Mouse (Mus musculus) MEL (cell line): ENCODE measurements around the gene Olfr706. TPM values are rescaled to one million over a fixed set of nuclear protein-coding genes. Genes with fewer than 3 reads are reported as not detected.
"Not testable (repeated sequence)": the region's sequence is repeated elsewhere in the genome, so short reads cannot be mapped to it uniquely, and the experiment has no call there.

Experiments used
- DNase-seq: peaks from one replicate; pipeline ENCODE4 v3.0.0; 2011; ENCODE audit warnings: low read depth, low spot score
- H3K27ac ChIP-seq: 2 replicates; pipeline ENCODE4 v1.5.1; 2012; ENCODE audit warnings: low read depth, mild to moderate bottlenecking, control low read depth, low read length, moderate library complexity; ENCODE audit not compliant: control insufficient read depth
- H3K27me3 ChIP-seq, 2 experiments: fragments of 150-350 bp in 1 of 2; sonication (generic) in 1 of 2; 2 replicates each; pipeline ENCODE4 v1.6.1; 2012; ENCODE audit warnings: low read length in 2 of 2, mild to moderate bottlenecking in 2 of 2, improper control_type of control experiment in 1 of 2, moderate library complexity in 1 of 2; ENCODE audit not compliant: insufficient read depth in 2 of 2, control insufficient read depth in 1 of 2
- H3K36me3 ChIP-seq, 2 experiments: 2 replicates each; pipeline ENCODE4 v1.6.1; 2012 to 2014; ENCODE audit warnings: low read length in 2 of 2, improper control_type of control experiment in 1 of 2, inconsistent platforms in 1 of 2, mild to moderate bottlenecking in 1 of 2; ENCODE audit not compliant: insufficient read depth in 2 of 2, control insufficient read depth in 1 of 2
- H3K4me1 ChIP-seq, 2 experiments: fragments of 150-350 bp in 1 of 2; sonication (generic) in 1 of 2; 2 replicates each; pipeline ENCODE4 v1.6.1; 2012; ENCODE audit warnings: low read length in 2 of 2, improper control_type of control experiment in 1 of 2, mild to moderate bottlenecking in 1 of 2; ENCODE audit not compliant: insufficient read depth in 2 of 2, control insufficient read depth in 1 of 2
- H3K4me3 ChIP-seq, 2 experiments: fragments of 150-350 bp in 1 of 2; sonication (generic) in 1 of 2; 2 replicates each; pipeline ENCODE4 v1.5.1; 2012; ENCODE audit warnings: low read depth in 2 of 2, low read length in 2 of 2, mild to moderate bottlenecking in 2 of 2, moderate library complexity in 2 of 2, control low read depth in 1 of 2, improper control_type of control experiment in 1 of 2; ENCODE audit not compliant: control insufficient read depth in 1 of 2, insufficient read depth in 1 of 2
- H3K79me2 ChIP-seq: 2 replicates; pipeline ENCODE4 v1.6.1; 2012; ENCODE audit warnings: mild to moderate bottlenecking, low read length, moderate library complexity; ENCODE audit not compliant: control insufficient read depth, poor library complexity, insufficient read depth
- H3K9ac ChIP-seq: 2 replicates; pipeline ENCODE4 v1.6.1; 2012; ENCODE audit warnings: low read depth, mild to moderate bottlenecking, control low read depth, low read length, moderate library complexity; ENCODE audit not compliant: control insufficient read depth, poor library complexity, severe bottlenecking
- H3K9me3 ChIP-seq: fragments of 150-350 bp; sonication (generic); replicated peaks from 2 replicates; pipeline ENCODE4 v1.6.1; 2012; ENCODE audit warnings: mild to moderate bottlenecking, low read length, improper control_type of control experiment, moderate library complexity; ENCODE audit not compliant: insufficient read depth
- CHD2 ChIP-seq: IDR thresholded peaks from 2 replicates; pipeline ENCODE4 v1.6.1; 2011; ENCODE audit warnings: low read length, improper control_type of control experiment
- GATA1 ChIP-seq: IDR thresholded peaks from 2 replicates; pipeline ENCODE4 v1.6.1; 2011; ENCODE audit warnings: low read depth, low read length, improper control_type of control experiment
- HCFC1 ChIP-seq: IDR thresholded peaks from 2 replicates; pipeline ENCODE4 v1.6.1; 2012; ENCODE audit warnings: low read depth, mild to moderate bottlenecking, inconsistent platforms, low read length, improper control_type of control experiment, moderate library complexity
- JUND ChIP-seq: IDR thresholded peaks from 2 replicates; pipeline ENCODE4 v1.6.1; 2011; ENCODE audit warnings: low read depth, mild to moderate bottlenecking, improper control_type of control experiment, low read length
- KAT2A ChIP-seq: conservative IDR thresholded peaks from 2 replicates; pipeline ENCODE4 v1.6.1; 2012; ENCODE audit warnings: low read depth, low read length, improper control_type of control experiment, inconsistent platforms
- MXI1 ChIP-seq: IDR thresholded peaks from 2 replicates; pipeline ENCODE4 v1.6.1; 2011; ENCODE audit warnings: mild to moderate bottlenecking, low read depth, low read length, improper control_type of control experiment
- POLR2AphosphoS2 ChIP-seq: IDR thresholded peaks from 2 replicates; pipeline ENCODE4 v1.6.1; 2011; ENCODE audit warnings: low read length, improper control_type of control experiment
- RCOR1 ChIP-seq: IDR thresholded peaks from 2 replicates; pipeline ENCODE4 v1.6.1; 2012; ENCODE audit warnings: low read depth, mild to moderate bottlenecking, inconsistent platforms, low read length, improper control_type of control experiment
- TCF12 ChIP-seq: IDR thresholded peaks from 2 replicates; pipeline ENCODE4 v1.6.1; 2014; ENCODE audit warnings: low read depth, mild to moderate bottlenecking, inconsistent platforms, low read length, improper control_type of control experiment, moderate library complexity
- UBTF ChIP-seq: IDR thresholded peaks from 2 replicates; pipeline ENCODE4 v1.6.1; 2012; ENCODE audit warnings: low read depth, mild to moderate bottlenecking, inconsistent platforms, low read length, improper control_type of control experiment, moderate library complexity, borderline replicate concordance; ENCODE audit not compliant: insufficient read depth
- USF1 ChIP-seq: IDR thresholded peaks from 2 replicates; pipeline ENCODE4 v1.6.1; 2014; ENCODE audit warnings: low read depth, mild to moderate bottlenecking, inconsistent platforms, low read length, improper control_type of control experiment, moderate library complexity
- polyA plus RNA-seq, 2 experiments: library from polyadenylated mRNA; stranded (reverse) in 1 of 2; unstranded in 1 of 2; fragments of >175 nt in 1 of 2; fragments of >200 nt in 1 of 2; gene quantifications; 2 replicates each; pipeline versions ENCODE4 v1.2.1 to v1.2.4; 2012; ENCODE audit warnings: low replicate concordance in 2 of 2, low read depth in 1 of 2; ENCODE audit not compliant: insufficient read length in 2 of 2, insufficient read depth in 1 of 2, missing spikeins in 1 of 2
- total RNA-seq: library from RNA; depleted of rRNA; stranded (reverse); fragments of 300-350 nt; gene quantifications from 2 replicates; pipeline ENCODE4 v1.2.3, GENCODE M21; 2012

The Olfr706 gene
- total and polyA plus RNA-seq, 3 experiments, result not detected

DNA sequence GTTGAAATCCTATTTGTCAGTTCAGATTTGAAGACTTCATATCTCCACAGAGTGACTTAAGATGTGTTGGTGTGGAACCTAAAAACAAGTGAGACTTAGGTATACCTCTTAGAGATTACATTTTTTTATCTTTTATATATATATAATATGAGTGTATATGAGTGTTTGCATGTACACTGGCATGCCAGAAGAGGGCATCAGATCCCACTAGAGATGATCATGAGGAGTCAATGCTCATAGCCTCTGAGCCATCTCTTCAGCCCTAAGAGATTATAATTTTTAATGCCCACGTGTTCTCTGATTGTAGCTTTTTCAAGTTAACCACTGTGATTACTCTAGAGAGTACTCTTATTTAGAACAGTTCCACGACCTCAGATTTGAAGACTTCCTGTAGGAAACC lies 19.7 kb upstream of the Olfr706 start, which contains the start of gene Olfr1532-ps1:
Gene Olfr1532-ps1 (plus strand): TSS at position 326 of the 400 bp plus-strand sequence.
- Histone ChIP-seq H3K79me2 (no peaks in the 10 kb centered on the region), H3K4me3 (no peak within 1 kb of the TSS), H3K9me3 (no peaks in the 10 kb centered on the region)
- TF ChIP-seq POLR2AphosphoS2, result no peak
- no peak for TF ChIP-seq GATA1
- TF ChIP-seq, all 39 proteins: peak for 0
- no peaks in the 10 kb centered on the region for H3K4me1 ChIP-seq
- no peaks in the 10 kb centered on the region for H3K27me3 ChIP-seq
- H3K36me3 ChIP-seq, result no peaks in the 10 kb centered on the region
- DNase-seq, result no peak
- no peak within 1 kb of the TSS for H3K9ac ChIP-seq
- no peak within 1 kb of the TSS for H3K27ac ChIP-seq

DNA sequence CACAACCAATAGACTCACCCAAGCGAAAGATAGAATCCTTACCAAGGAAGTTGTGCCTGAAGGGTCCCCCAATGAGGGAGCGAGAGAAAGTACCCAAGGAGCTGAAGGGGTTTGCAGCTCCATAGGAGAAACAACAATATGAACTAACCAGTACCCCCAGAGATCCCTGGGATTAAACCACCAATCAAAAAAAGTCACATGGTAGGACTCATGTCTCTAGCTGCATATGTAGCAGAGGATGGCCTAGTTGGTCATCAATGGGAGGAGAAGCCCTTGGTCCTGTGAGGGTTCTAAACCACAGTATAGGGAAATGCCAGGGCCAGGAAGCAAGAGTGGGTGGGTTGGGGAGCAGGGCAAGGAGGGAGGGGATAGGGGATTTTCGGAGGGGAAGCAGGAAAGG lies 13.2 kb upstream of the Olfr706 start, which contains the start of gene Olfr707:
Gene Olfr707 (minus strand): TSS at position 101 of the 400 bp plus-strand sequence.
- H3K36me3 ChIP-seq, H3K79me2 ChIP-seq, DNase-seq, H3K4me3 ChIP-seq, H3K27ac ChIP-seq, H3K9ac ChIP-seq, H3K9me3 ChIP-seq, H3K4me1 ChIP-seq, H3K27me3 ChIP-seq: not testable (repeated sequence)

DNA sequence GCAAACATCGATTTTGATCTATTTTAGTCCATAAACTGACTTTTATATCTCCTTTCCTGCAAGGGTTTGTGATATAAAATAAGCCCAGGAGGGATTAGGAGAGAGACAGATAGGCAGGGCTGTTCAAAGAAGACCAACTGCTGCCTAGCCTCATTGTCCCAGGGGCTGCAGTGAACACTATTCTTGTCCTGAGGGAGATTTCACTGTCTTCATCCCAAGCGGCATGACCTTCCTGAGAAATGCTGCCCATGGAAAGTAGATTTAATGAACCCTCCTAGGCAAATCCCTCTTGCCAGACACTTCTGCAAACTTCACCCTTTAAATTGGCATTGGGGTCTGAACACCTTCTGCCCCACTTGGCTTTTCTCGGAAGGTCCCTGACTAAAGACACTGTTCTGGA lies 11.2 kb downstream of the Olfr706 start, which contains the start of gene Olfr705:
Gene Olfr705 (minus strand): TSS at position 101 of the 400 bp plus-strand sequence.
- Histone ChIP-seq H3K27me3 (no peaks in the 10 kb centered on the region), H3K9ac (no peak within 1 kb of the TSS), H3K36me3 (no peaks in the 10 kb centered on the region), H3K79me2 (no peaks in the 10 kb centered on the region), H3K4me3 (no peak within 1 kb of the TSS), H3K27ac (no peak within 1 kb of the TSS), H3K9me3 (no peaks in the 10 kb centered on the region), H3K4me1 (no peaks in the 10 kb centered on the region)
- no peak for DNase-seq
- TF ChIP-seq TCF12 (no peak), HCFC1 (no peak), POLR2AphosphoS2 (no peak), JUND (no peak), USF1 (no peak), CHD2 (no peak), KAT2A (no peak), RCOR1 (no peak), GATA1 (no peak)

DNA sequence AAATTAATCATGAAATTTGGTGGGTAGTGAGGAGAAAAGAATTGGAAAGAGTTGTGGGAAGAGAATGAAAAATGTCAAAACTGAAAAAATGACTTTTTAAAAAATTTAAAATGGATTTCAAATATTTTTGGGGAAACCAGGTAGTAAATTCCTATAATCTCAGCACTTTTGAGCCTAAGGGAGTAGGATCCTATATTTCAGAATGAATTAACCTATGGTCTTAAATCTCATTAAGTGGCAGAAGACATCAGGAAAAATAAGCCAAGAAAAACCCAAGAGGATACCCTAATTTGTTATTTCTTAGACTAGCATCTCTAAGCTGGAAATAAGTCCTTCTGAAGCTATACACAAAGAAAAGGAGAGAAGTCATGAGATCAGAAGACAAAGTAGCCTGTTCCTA lies 25.1 kb downstream of the Olfr706 start, which contains the start of gene Olfr704:
Gene Olfr704 (plus strand): TSS at position 301 of the 400 bp plus-strand sequence.
- Histone ChIP-seq H3K4me3 (no peak within 1 kb of the TSS), H3K4me1 (no peaks in the 10 kb centered on the region), H3K27ac (no peak within 1 kb of the TSS), H3K9me3 (no peaks in the 10 kb centered on the region), H3K9ac (no peak within 1 kb of the TSS), H3K27me3 (no peaks in the 10 kb centered on the region), H3K36me3 (no peaks in the 10 kb centered on the region), H3K79me2 (no peaks in the 10 kb centered on the region)
- TF ChIP-seq UBTF, result no peak
- no peak for TF ChIP-seq MXI1
- no peak for DNase-seq
